Mouse (Mus musculus) spleen, postnatal 14 days (tissue): ENCODE data around the gene Kcna4.

Experiments
- DNase-seq, 2 experiments: peaks; one replicate each; pipeline ENCODE4 v3.0.0; 2021 to 2022; ENCODE audit warnings: low spot score in 2 of 2

The Kcna4 gene

DNA sequence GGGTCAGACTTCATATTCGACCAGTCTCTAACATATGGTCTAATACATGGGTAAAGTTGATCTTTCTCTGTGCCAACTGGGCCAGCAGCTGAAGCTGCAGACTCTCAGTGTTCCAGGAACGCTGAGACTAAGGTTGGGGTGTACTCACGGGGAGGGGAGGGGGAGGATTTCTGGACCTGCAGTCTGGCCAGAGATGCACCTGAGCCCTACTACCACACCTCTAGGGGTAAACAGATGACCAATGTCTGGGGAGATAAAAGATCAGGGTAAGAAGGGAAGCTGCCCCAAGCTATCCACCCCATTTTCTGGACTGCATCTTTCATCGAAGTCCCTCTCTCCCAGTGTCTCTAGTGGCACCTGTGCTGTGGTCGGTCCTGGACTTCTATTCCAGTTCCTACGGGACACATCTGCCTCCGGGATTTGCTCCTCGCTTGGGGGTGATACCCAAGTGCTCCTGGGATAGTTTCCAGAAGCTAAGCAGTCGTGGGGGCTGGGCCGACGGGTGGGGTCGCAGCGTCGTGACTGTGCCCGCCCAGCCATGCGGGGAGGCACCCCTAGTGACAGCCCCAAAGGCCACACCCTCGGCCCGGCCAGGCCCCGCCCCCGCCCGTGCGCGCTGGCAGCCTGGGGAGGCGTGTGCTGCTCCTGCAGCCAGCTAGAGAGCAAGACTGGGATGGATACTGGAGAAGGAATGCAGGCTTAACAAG, at the start of gene Kcna4:
Gene Kcna4, plus strand, starts transcription at position 650 of the 707 bp plus-strand sequence.
- DNase-seq: no peak

DNA sequence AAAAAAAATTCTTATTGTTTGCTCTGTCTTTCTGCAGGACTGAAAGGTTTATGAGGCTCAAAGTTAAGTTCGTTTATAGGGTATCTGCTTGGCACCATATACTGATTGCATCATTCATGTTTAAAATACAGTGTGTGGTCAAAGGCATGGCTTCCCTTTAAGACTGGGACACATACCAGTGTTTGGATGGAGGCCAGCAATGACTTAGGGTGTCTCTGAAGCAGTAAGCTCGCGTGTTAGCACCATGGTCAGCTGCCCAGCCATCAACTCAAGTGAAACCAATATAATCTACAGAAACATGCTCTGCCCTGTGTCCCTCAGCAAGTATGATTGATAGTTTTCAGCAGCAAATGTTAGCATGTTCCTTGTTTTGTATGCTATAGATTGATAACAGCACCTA, 32.3 kb upstream of the Kcna4 start:
- no peak for DNase-seq

DNA sequence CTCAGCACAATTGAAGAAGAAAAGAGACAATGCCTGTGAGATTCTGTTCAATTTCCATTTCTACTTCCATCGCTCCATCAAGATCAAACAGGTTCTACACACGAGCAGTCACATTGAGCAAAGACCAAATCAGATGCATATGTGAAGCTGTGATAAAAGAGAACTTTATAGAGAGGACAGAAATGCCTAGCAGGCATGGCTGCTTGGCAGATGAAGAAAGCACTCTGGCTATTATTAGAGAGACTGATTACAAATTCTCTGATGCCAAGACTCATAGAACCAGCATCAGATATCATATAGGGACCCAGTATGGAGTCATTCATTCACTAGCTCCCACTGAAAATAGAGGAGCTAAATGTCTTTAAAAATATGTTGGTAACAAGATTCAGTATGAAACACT, 24.2 kb upstream of the Kcna4 start:
- DNase-seq: no peak

DNA sequence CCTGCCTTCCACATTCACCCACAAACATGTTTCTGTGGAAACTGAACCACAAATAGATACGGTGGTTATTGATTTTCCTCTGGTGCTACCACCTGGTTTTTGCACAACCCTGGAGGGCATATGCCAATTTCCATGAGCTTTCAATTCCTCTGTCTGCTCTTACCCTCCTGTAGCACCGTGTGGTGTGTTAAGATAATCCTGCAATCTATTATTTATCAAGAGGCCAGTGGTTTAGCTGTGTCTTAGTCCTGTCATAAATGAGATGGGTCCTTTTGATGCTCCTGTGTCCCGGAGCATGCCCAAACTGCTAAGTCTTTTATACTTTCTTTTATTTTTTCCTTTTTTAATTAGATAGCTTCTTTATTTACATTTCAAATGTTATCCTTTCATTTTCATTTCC, 20.4 kb upstream of the Kcna4 start:
- DNase-seq: no peak

DNA sequence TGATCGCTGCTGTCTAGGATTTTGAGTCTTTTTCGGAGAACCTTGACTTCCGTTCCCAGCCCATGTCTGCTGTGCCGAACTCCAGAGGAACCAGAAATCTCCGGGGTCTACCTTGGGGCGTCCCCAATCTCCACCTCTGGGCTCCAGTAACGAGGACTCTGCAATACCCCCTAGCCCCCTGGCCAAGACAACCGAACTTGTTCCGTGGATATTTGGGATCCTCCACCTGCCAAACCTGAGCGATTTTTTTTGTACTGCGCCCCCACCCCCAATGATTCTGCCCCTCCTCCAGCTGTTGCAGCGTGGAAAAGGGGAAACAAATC, 219 bp downstream of the Kcna4 start:
- DNase-seq: no peak

DNA sequence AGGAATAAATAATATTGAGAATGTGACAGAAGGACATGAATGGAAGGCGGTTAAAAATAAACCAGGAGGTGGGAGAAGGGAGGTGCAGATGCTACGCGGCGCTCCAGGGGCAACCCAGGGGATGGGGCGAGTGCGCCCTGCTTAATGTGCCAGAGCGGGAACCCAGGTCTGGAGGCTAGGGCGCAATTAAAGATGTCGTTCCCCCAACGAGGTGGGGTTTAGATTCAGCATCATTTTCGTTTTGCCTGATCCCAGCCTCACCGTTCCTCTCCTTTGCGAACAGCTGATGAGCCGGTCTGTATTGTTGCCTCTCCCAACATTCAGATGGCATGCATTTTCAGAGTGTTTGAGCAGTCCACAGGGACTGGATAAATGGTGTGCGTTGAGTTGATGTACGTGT, 703 bp downstream of the Kcna4 start:
- DNase-seq: no peak

DNA sequence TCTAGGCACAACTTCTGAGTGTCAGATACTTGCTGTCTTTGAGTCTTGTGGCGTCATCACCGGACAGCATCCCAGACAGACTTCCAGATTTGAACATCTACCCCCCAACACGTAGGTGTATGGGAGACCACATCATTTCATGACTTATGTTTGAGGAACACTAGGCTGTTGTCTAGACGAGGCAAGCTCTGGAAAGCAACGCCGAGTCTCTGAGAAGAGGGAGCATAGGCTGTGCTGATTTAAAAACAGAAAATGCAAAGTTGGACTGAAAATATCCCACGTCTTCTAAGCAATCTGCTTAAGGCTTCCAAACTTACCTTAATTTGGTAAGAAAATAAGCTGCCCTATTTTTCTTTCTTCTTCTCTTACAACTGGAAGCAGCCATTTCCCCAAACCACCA, 4.1 kb downstream of the Kcna4 start:
- no peak for DNase-seq

DNA sequence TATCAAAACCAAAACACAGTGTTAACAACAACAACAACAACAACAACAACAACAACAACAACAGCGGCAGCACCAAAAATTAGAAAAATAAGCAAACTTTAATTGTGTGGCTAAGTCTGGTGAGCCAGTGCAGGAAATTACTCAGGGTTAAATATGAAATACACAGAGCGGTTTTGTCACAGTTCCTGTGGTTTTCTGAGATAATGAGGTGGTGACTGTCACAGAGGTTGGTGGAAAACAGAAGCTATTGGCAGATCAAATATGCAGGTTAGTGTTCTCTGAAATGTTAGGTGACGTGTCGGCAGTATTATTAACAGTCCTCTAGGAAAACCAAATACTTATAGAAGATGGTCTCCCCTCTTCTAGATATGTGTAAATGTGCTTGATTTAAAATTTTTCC, 11.4 kb downstream of the Kcna4 start:
- no peak for DNase-seq

DNA sequence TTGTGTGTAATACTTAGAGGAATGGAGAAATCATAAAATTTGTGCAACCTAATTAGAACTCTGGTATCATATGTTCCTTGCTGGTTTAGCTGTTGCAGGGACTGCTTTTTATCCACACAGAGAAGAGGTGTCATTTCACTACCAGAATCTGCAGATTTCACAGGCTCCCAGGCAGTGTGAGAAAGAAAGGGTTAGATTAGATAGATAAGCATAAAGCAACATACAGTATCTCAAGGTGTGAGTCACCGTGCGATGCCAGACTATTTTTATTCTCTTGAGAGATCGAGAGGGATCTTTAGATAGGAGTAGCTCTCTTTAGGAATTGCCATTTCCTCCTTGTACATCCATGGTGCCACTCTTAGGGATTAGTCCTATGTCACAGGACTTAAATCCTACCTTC, 14.3 kb downstream of the Kcna4 start:
- DNase-seq: no peak

DNA sequence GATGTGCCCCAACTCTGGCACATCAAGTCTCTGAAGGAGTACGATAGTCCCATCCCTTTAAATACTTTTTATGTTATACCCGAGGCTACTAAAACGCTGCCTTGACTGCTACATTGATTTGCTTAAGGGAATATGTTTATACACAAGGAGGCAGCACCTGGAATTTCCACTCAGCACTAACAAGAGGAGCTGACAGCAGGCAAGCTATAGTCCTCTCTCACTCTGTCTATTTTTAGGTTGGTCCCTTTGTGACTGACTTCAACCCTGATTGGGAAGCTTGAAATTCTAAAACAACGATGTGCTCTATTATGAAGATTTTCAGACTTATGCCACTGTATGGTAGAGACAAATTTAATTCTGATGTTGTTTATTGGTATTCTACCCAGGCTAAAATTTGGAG, 15.6 kb downstream of the Kcna4 start:
- no peak for DNase-seq

DNA sequence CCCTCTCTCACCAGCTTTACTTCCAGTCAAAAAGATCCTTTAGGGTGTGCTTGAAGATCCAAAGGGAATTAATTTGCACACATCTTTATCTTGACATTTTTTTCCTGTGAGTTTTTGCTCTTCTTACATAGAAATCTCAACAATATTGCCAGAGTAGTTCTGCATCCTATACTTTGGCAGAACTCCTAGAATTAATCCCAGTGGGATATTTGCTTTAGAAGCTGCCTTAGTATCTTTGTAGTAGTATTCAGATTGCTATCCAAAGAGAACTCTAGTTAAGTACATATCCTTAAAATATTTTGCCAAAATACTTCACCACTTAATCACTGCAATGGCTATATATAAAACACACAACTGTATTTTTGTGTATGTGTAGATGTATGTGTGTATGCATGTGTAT, 28.2 kb downstream of the Kcna4 start:
- DNase-seq: no peak

DNA sequence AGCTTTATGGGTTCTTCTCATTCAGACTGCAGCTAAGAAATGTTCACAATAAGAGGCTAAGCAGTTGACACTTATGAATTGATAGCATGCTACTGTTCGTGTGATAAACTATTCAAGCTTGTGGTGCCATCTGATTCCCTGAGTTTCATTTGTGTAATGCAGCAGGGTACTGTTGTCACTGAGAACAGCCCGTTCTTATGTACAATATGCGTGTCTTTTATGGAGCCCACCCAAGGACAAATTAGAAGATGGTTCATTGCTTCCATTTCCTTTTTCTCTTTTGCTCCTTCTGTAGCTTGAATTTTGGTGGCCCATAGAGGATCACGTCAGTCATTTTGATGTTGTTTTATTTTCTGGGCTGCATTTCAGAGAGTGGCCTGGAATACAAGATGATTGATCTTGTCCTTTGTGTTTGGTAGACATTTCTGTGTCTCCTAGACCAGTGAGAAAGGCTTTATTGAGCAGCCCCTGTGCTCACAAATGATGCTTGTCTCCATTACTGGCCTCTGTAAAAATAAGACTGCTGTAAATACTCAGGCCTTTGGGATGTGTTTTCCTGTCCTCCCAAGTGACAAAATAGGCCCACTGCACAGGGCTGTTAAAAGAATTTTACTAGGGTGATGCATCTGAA, 31.3 kb downstream of the Kcna4 start:
- DNase-seq: no peak

DNA sequence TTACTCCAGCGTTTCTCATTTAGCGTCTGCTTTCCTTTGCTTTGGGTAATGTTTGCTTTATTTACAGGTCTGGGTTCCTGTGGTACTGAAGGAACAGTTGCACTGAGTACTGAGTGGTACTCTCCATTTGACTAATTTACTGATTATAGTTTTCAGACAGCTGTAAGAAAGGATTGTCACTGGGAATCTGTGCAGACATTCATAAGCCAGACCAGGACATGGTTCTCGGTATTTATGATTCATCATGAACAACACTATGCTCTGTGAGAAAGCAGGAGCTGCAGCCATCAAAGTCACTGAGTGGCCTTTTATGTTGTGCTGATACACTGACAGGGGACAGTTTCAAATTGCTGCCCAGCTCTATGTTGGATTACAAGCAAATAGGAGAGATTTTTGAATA, 33.7 kb downstream of the Kcna4 start:
- no peak for DNase-seq

DNA sequence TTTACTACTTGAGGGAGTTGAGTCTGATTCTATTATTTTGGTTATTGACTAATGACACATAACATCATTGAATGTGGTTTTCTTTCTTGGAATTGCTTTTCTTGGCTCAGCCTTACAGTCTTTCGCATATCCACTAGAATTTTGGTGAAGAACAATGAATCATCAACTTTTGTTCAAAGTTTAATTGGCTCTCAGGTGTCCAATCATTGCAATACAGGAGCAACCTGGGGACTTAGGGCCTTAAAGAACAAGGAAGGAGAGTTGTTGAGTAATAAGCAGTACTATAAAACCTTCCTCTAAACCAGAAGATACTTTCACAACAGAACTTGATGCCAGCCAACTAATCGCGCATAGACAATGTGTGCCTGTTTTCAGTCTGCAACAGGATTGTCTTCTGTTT, 36.8 kb downstream of the Kcna4 start:
- no peak for DNase-seq

DNA sequence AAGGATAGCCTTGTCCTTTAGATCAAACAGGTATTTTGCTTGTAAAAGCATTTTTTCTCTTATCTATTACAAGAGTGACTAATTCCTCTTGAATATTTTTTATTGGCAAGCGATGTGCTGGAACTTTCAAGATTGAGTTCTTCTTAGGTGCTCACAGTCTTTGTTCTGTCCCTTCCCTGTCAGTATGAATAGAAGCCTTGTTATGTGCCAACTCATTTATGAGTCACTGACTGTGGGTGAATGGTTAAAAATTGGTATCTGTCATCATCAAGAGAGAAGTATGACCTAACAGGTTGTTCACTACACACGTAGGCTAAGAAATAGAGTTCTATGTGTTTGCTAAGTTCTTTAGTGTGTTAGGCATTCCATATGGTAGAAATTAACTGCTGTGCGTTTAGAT, 50.9 kb downstream of the Kcna4 start:
- no peak for DNase-seq

DNA sequence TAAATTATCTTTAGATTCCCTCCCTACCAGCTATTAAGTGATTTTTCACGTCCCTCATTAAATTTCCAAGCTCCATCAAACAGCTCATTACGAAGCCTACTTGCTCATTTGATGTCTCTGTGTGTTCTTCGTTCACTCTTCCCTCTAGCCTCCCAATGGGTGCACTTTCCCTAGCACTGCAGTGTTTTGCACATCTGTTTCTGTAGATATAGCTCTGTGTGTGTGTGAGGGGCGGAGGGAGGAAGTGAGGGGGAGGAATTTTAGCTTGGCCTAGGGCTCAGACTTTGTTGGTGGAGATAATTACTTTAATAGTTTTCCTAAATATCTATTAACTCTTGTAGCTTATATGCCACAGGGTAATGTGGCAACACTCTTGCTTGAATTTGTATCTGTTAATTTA, 54.4 kb downstream of the Kcna4 start:
- DNase-seq: no peak

DNA sequence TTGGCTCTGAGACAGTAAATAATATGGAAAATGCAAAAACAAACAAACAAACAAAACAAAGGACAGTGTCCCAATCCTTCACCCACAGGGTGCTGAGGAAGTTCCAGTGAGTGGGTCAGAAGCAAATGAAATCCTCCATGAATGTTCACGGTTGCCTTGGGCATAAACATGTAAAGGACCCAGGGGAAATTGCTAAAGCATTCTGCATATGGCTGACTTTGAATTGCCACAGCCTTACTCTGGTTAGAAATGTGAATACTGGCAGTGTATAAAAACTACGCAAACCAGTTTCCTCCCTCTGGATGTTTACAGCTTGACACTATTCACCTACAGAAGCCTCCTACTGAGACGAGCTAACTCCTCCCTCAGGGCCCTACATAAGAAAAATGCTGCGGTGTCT, 54.9 kb downstream of the Kcna4 start:
- DNase-seq: no peak
